Comparison of ENCODE assay signal across 8 mouse cellular contexts in genomic region chr11:69094697-69095429, GRCm38 (mm10). TPM values are rescaled to one million over a fixed set of nuclear protein-coding genes. Genes with fewer than 3 reads are reported as not detected.
DNase-seq lines count a peak whose midpoint lies in the region; ATAC-seq lines count a peak whose summit lies in the region.

TSS of gene Per1 (plus strand) at chr11:69095217.

- no peaks in the 10 kb centered on the region for H3K27me3 ChIP-seq in hindbrain, embryonic 14.5 days (ENCODE audit: control insufficient read depth, insufficient read depth, low read length)

- ATAC-seq in hindbrain, embryonic 14.5 days (ENCODE audit: low FRiP score), result peak; percentile 96

- WGBS in hindbrain, embryonic 14.5 days, result under 1% methylated on average over 37 of the region's 37 CpGs

- peak within 1 kb of the TSS; percentile 67 for H3K27ac ChIP-seq in hindbrain, embryonic 14.5 days

- peak; percentile 100 for DNase-seq in R1 (ENCODE audit: low read depth, low spot score)
- peak; percentile 98 to 99 for DNase-seq in cerebellum, postnatal 25 days
- DNase-seq in frontal cortex, postnatal 25 days (ENCODE audit: low spot score in 2 of 2), result peak; percentile 99
- peak; percentile 98 for DNase-seq in hindbrain, embryonic 14.5 days (ENCODE audit: low spot score)
- peak; percentile 100 for DNase-seq in left cerebral cortex, adult 11 months (ENCODE audit: low spot score)
- peak; percentile 99 to 100 for DNase-seq in lung, postnatal 4 days
- peak; percentile 98 for DNase-seq in retina, postnatal 7 days (ENCODE audit: low read depth, low spot score)
- peak; percentile 86 for DNase-seq in urinary bladder, adult 2 months (ENCODE audit: low spot score)

- no peaks in the 10 kb centered on the region for H3K9me3 ChIP-seq in hindbrain, embryonic 14.5 days (ENCODE audit: control insufficient read depth, low read length)

- peaks cover 24% of the 10 kb centered on the region for H3K36me3 ChIP-seq in hindbrain, embryonic 14.5 days (replicated peaks; ENCODE audit: control insufficient read depth, insufficient read depth)

- peak within 1 kb of the TSS; percentile 26 for H3K9ac ChIP-seq in hindbrain, embryonic 14.5 days

- H3K4me1 ChIP-seq in hindbrain, embryonic 14.5 days (replicated peaks; ENCODE audit: control insufficient read depth, insufficient read depth, low read length), result peaks cover 48% of the 10 kb centered on the region

- peak within 1 kb of the TSS; percentile 35 for H3K4me3 ChIP-seq in hindbrain, embryonic 14.5 days (replicated peaks; ENCODE audit: low read length)

- H3K4me2 ChIP-seq in hindbrain, embryonic 14.5 days (replicated peaks), result peak within 1 kb of the TSS; percentile 74

RNA-seq across cellular contexts. Expression of gene Per1, which starts in this region (rescaled TPM):
- 9.6 and 10.1 TPM in 2 replicates for polyA plus RNA-seq in hindbrain, embryonic 14.5 days (2014; fragmentation: Nextera tagmentation; extraction: Ambion mirVana)
- 26.8 and 28.5 TPM in 2 replicates for polyA plus RNA-seq in urinary bladder, adult 2 months (2012; rRNA removed)

Comparison
In these comparisons a context has a peak if more than half of its experiments do, and no peak if none do; other contexts are left out.
1. Peak in every context shown above with its lines: DNase-seq, ATAC-seq, H3K4me3 ChIP-seq and H3K27ac ChIP-seq.